8 mouse cellular contexts compared by ENCODE assay signal in genomic region chrX:142965236-142966007, GRCm38 (mm10). TPM values are rescaled to one million over a fixed set of nuclear protein-coding genes. Genes with fewer than 3 reads are reported as not detected.
DNase-seq lines count a peak whose midpoint lies in the region; ATAC-seq and TF ChIP-seq lines count a peak whose summit lies in the region.

No protein-coding gene starts in this region.

- H3K4me2 ChIP-seq in liver, embryonic 16.5 days (ENCODE audit: low read depth, low read length): peak overlapping the region; percentile 61

- H3K9ac ChIP-seq in heart, adult 2 months (ENCODE audit: low read depth, low read length): peak overlapping the region; percentile 97
- peak overlapping the region; percentile 100 for H3K9ac ChIP-seq in MEL (ENCODE audit: control insufficient read depth, low read depth, low read length, poor library complexity, severe bottlenecking)
- peak overlapping the region; percentile 91 for H3K9ac ChIP-seq in liver, embryonic 16.5 days (ENCODE audit: low read depth, low read length)

- TF ChIP-seq RAD21 in MEL (IDR thresholded peaks at IDR 0.05; ENCODE audit: low read depth, low read length): no peak

- peak overlapping the region; percentile 82 for H3K27ac ChIP-seq in heart, adult 2 months
- H3K27ac ChIP-seq in MEL (ENCODE audit: control insufficient read depth, low read depth, low read length): peak overlapping the region; percentile 64
- H3K27ac ChIP-seq in liver, embryonic 16.5 days (ENCODE audit: low read length): peak overlapping the region; percentile 88
- no peak overlapping the region for H3K27ac ChIP-seq in small intestine, adult 2 months (ENCODE audit: insufficient read depth, low read depth, low read length)

- TF ChIP-seq POLR2A in heart, adult 2 months (IDR thresholded peaks at IDR 0.05; ENCODE audit: insufficient read depth, low read depth, low read length): no peak
- no peak for TF ChIP-seq POLR2A in MEL (IDR thresholded peaks at IDR 0.05; ENCODE audit: control insufficient read depth in 1 of 2, insufficient read depth in 1 of 2, low read depth in 1 of 2, low read length in 2 of 2, poor library complexity in 1 of 2)
- TF ChIP-seq POLR2A in small intestine, adult 2 months (IDR thresholded peaks at IDR 0.05; ENCODE audit: low read depth, low read length): no peak

- 19% methylated on average over 23 of the region's 23 CpGs for WGBS in heart, adult 2 months
- 23% methylated on average over 23 of the region's 23 CpGs for WGBS in liver, embryonic 16.5 days (ENCODE audit: insufficient replicate concordance)
- WGBS in small intestine, adult 2 months: 14% methylated on average over 23 of the region's 23 CpGs

- no peaks in the 10 kb centered on the region; the same call in 1 of the 2 replicates for H3K4me1 ChIP-seq in heart, adult 2 months (ENCODE audit: control insufficient read depth, insufficient read depth, low read length)
- peaks cover 11 to 21% of the 10 kb centered on the region in 2 experiments for H3K4me1 ChIP-seq in MEL (ENCODE audit: control insufficient read depth in 1 of 2, insufficient read depth in 2 of 2, low read length in 2 of 2)
- peaks cover 50% of the 10 kb centered on the region for H3K4me1 ChIP-seq in erythroblast, embryonic 14.5 days (ENCODE audit: control insufficient read depth)
- H3K4me1 ChIP-seq in liver, embryonic 16.5 days (ENCODE audit: control insufficient read depth, low read depth, low read length): peaks cover 2% of the 10 kb centered on the region
- no peaks in the 10 kb centered on the region for H3K4me1 ChIP-seq in small intestine, adult 2 months (ENCODE audit: control insufficient read depth, insufficient read depth, insufficient read length, low read length)

- H3K27me3 ChIP-seq in heart, adult 2 months (ENCODE audit: control insufficient read depth, insufficient read depth, low read length): no peaks in the 10 kb centered on the region
- H3K27me3 ChIP-seq in MEL (ENCODE audit: control insufficient read depth in 1 of 2, insufficient read depth in 2 of 2, low read length in 2 of 2): no peaks in the 10 kb centered on the region
- peaks cover 6% of the 10 kb centered on the region; the same call in 1 of the 2 replicates for H3K27me3 ChIP-seq in erythroblast, embryonic 14.5 days (ENCODE audit: control insufficient read depth)
- peaks cover 3% of the 10 kb centered on the region; the same call in 1 of the 2 replicates for H3K27me3 ChIP-seq in liver, embryonic 16.5 days (ENCODE audit: control insufficient read depth, insufficient read depth, low read depth, low read length)
- H3K27me3 ChIP-seq in small intestine, adult 2 months (ENCODE audit: control insufficient read depth, insufficient read depth, low read length): no peaks in the 10 kb centered on the region

- no peaks in the 10 kb centered on the region for H3K36me3 ChIP-seq in heart, adult 2 months (ENCODE audit: control insufficient read depth, insufficient read depth, low read length)
- peaks cover 0 to 49% of the 10 kb centered on the region in 2 experiments; a peak in 3 of 4 replicates for H3K36me3 ChIP-seq in MEL (ENCODE audit: control insufficient read depth in 1 of 2, insufficient read depth in 2 of 2, low read length in 2 of 2)
- peaks cover 26% of the 10 kb centered on the region for H3K36me3 ChIP-seq in erythroblast, embryonic 14.5 days (ENCODE audit: control insufficient read depth)
- H3K36me3 ChIP-seq in liver, embryonic 16.5 days (ENCODE audit: control insufficient read depth, insufficient read depth): peaks cover 2% of the 10 kb centered on the region
- H3K36me3 ChIP-seq in small intestine, adult 2 months (ENCODE audit: control insufficient read depth, insufficient read depth, low read length): no peaks in the 10 kb centered on the region

- peak overlapping the region; percentile 64 for H3K4me3 ChIP-seq in heart, adult 2 months
- H3K4me3 ChIP-seq in MEL (ENCODE audit: control insufficient read depth in 1 of 2, insufficient read depth in 1 of 2, low read depth in 2 of 2, low read length in 2 of 2): peak overlapping the region; percentile 100
- H3K4me3 ChIP-seq in erythroblast, embryonic 14.5 days (replicated peaks): peak overlapping the region; percentile 95
- peak overlapping the region; percentile 83 for H3K4me3 ChIP-seq in liver, embryonic 16.5 days (ENCODE audit: low read depth, low read length)
- H3K4me3 ChIP-seq in small intestine, adult 2 months (ENCODE audit: low read depth, low read length): peak overlapping the region; percentile 98

- no peak for ATAC-seq in liver, embryonic 16.5 days (ENCODE audit: low read depth)

- intact Hi-C loops in heart, adult 2 months (cut with DNase I): loop anchor here (5.0 kb wide), 2 partner anchors 92 to 133 kb away; no protein-coding TSS in a partner anchor

- DNase-seq in heart, adult 2 months: peak; percentile 26 to 49
- DNase-seq in heart, adult 8-10 months (ENCODE audit: low spot score): no peak
- peak; percentile 56 for DNase-seq in MEL (ENCODE audit: low read depth, low spot score)
- peak; percentile 16 for DNase-seq in induced T-regulatory cell, adult 2 months (ENCODE audit: low read depth)
- no peak for DNase-seq in B cell, adult 2 months

- no peaks in the 10 kb centered on the region for H3K9me3 ChIP-seq in MEL (replicated peaks; ENCODE audit: insufficient read depth, low read length)
- H3K9me3 ChIP-seq in erythroblast, embryonic 14.5 days (ENCODE audit: control insufficient read depth, low read length): peaks cover 6% of the 10 kb centered on the region
- H3K9me3 ChIP-seq in liver, embryonic 16.5 days (replicated peaks; ENCODE audit: control insufficient read depth, low read length): no peaks in the 10 kb centered on the region; the same call in 1 of the 2 replicates

- no peaks in the 10 kb centered on the region for H3K79me2 ChIP-seq in heart, adult 2 months (replicated peaks; ENCODE audit: control insufficient read depth, insufficient read depth, low read length)
- peaks cover 43% of the 10 kb centered on the region for H3K79me2 ChIP-seq in MEL (ENCODE audit: control insufficient read depth, insufficient read depth, low read length, poor library complexity)

- no peak for TF ChIP-seq EP300 in heart, adult 2 months (IDR thresholded peaks at IDR 0.05; ENCODE audit: insufficient read depth, low read depth, low read length)
- peak in 1 of 2 experiments; percentile 14; a peak in 1 of 4 replicates for TF ChIP-seq EP300 in MEL (IDR thresholded peaks at IDR 0.05; ENCODE audit: low read depth in 1 of 2, low read length in 2 of 2)

- TF ChIP-seq CTCF in heart, adult 2 months (IDR thresholded peaks at IDR 0.05): no peak
- TF ChIP-seq CTCF in MEL (IDR thresholded peaks at IDR 0.05 in 2 of 3, conservative IDR thresholded peaks at IDR 0.05 in 1 of 3; ENCODE audit: control insufficient read depth in 1 of 3, insufficient read depth in 1 of 3, low read depth in 2 of 3, low read length in 3 of 3, poor library complexity in 1 of 3, severe bottlenecking in 1 of 3): no peak
- no peak for TF ChIP-seq CTCF in small intestine, adult 2 months (IDR thresholded peaks at IDR 0.05; ENCODE audit: extremely low read depth, insufficient read length, insufficient replicate concordance, low read depth, low read length)

TF ChIP-seq in MEL, 35 proteins besides CTCF, POLR2A, EP300 and RAD21:
- 0 out of 2 replicates have a peak, but pooled peaks have one; percentile 24 for TF ChIP-seq UBTF (IDR thresholded peaks at IDR 0.05; ENCODE audit: borderline replicate concordance, insufficient read depth, low read depth, low read length)
- no peak for TF ChIP-seq USF1 (IDR thresholded peaks at IDR 0.05; ENCODE audit: low read depth, low read length)
- TF ChIP-seq ZNF384 (IDR thresholded peaks at IDR 0.05; ENCODE audit: low read depth, low read length): peak; percentile 71; the same call in 1 of the 2 replicates
- no peak for TF ChIP-seq GABPA (IDR thresholded peaks at IDR 0.05; ENCODE audit: low read depth, low read length)
- peak; percentile 72 for TF ChIP-seq MXI1 (IDR thresholded peaks at IDR 0.05; ENCODE audit: low read depth, low read length)
- peak; percentile 21; the same call in 1 of the 2 replicates for TF ChIP-seq SIN3A (IDR thresholded peaks at IDR 0.05; ENCODE audit: low read length)
- no peak for TF ChIP-seq POLR2AphosphoS5 (IDR thresholded peaks at IDR 0.05; ENCODE audit: borderline replicate concordance, low read depth, low read length)
- TF ChIP-seq MYC (IDR thresholded peaks at IDR 0.05; ENCODE audit: low read depth, low read length): peak; percentile 61; the same call in 1 of the 2 replicates

RNA-seq across cellular contexts. Expression of gene Ammecr1, which starts 1.1 kb away (rescaled TPM):
- total RNA-seq in heart, adult 2 months (2021): 10 to 100 TPM; 10.3 to 12.1 TPM
- polyA plus RNA-seq in heart, adult 2 months (2012; rRNA removed): 1.7 and 3.2 TPM in 2 replicates
- 10 to 100 TPM; 10.3 to 12.2 (median 11.4) TPM for total RNA-seq in heart, adult 8-10 months (2022)
- 15.1 and 16.3 TPM in 2 replicates for total RNA-seq in MEL (2012; rRNA removed)
- 10 to 100 TPM; 23.6 to 62.1 TPM for polyA plus RNA-seq in MEL (2012; ENCODE audit: insufficient read depth in 1 of 2, insufficient read length in 2 of 2, low read depth in 1 of 2, low replicate concordance in 2 of 2, missing spikeins in 1 of 2)
- 0.72 and 0.84 TPM in 2 replicates for polyA plus RNA-seq in erythroblast, embryonic 14.5 days (2012)
- polyA plus RNA-seq in liver, embryonic 16.5 days (2015; fragmentation: Nextera tagmentation; extraction: Ambion mirVana): 6.4 and 7.1 TPM in 2 replicates
- 0.32 and 0.68 TPM in 2 replicates for polyA plus RNA-seq in small intestine, adult 2 months (2012; rRNA removed)

Comparison
In these comparisons a context has a peak if more than half of its experiments do, and no peak if none do; other contexts are left out.
1. DNase-seq: peak in heart, adult 2 months (2 of 2), MEL (single experiment) and induced T-regulatory cell, adult 2 months (single experiment); none in heart, adult 8-10 months (single experiment) and B cell, adult 2 months (0 of 2).
2. Peak in every context shown above with its lines, with median percentiles within 50 percentile points of each other: H3K4me3 ChIP-seq and H3K9ac ChIP-seq.